Mouse (Mus musculus) CH12.LX (cell line): ENCODE measurements around the gene Dglucy. TPM values are rescaled to one million over a fixed set of nuclear protein-coding genes. Genes with fewer than 3 reads are reported as not detected.

ENCODE experiments used
- DNase-seq: peaks from one replicate; pipeline ENCODE4 v3.0.0-alpha.2; 2013; ENCODE audit errors: extremely low read depth
- H3K27ac ChIP-seq: 2 replicates; pipeline ENCODE4 v1.5.1; 2012; ENCODE audit warnings: low read depth, mild to moderate bottlenecking, control low read depth, moderate library complexity; ENCODE audit not compliant: insufficient read depth
- H3K27me3 ChIP-seq: replicated peaks from 2 replicates; pipeline ENCODE3; 2012; ENCODE audit warnings: inconsistent platforms
- H3K36me3 ChIP-seq, 2 experiments: replicated peaks in 1 of 2; 2 replicates each; pipeline versions ENCODE3 to v1.6.1; 2012; ENCODE audit warnings: inconsistent platforms in 1 of 2, low read length in 1 of 2, mild to moderate bottlenecking in 1 of 2, mixed read lengths in 1 of 2, moderate library complexity in 1 of 2; ENCODE audit not compliant: control insufficient read depth in 1 of 2, insufficient read depth in 1 of 2
- H3K4me1 ChIP-seq, 2 experiments: 2 replicates each; pipeline ENCODE4 v1.6.1; 2012; ENCODE audit warnings: inconsistent platforms in 1 of 2, moderate library complexity in 1 of 2; ENCODE audit not compliant: insufficient read depth in 2 of 2, control insufficient read depth in 1 of 2
- H3K4me2 ChIP-seq: 2 replicates; pipeline ENCODE4 v1.6.1; 2012; ENCODE audit warnings: low read depth, mild to moderate bottlenecking, control low read depth; ENCODE audit not compliant: poor library complexity, insufficient read depth, severe bottlenecking
- H3K4me3 ChIP-seq, 3 experiments: fragments of 150-350 bp in 1 of 3; sonication (generic) in 1 of 3; replicated peaks in 1 of 3; 2 replicates each; pipeline versions ENCODE3 to v1.5.1; 2011 to 2012; ENCODE audit warnings: low read depth in 2 of 3, low read length in 2 of 3, mild to moderate bottlenecking in 2 of 3, moderate library complexity in 2 of 3, control low read depth in 1 of 3, improper control_type of control experiment in 1 of 3, inconsistent platforms in 1 of 3, mixed read lengths in 1 of 3; ENCODE audit not compliant: poor library complexity in 1 of 3
- H3K79me2 ChIP-seq: replicated peaks from 2 replicates; pipeline ENCODE4 v1.6.1; 2012; ENCODE audit warnings: mild to moderate bottlenecking, moderate library complexity; ENCODE audit not compliant: control insufficient read depth, poor library complexity, insufficient read depth, severe bottlenecking; ENCODE audit errors: extremely low read depth
- H3K9ac ChIP-seq: 2 replicates; pipeline ENCODE4 v1.6.1; 2012; ENCODE audit warnings: low read depth, mild to moderate bottlenecking, control low read depth, moderate library complexity; ENCODE audit not compliant: insufficient read depth
- H3K9me3 ChIP-seq: replicated peaks from 2 replicates; pipeline ENCODE3; 2012; ENCODE audit warnings: low read length, inconsistent platforms, mixed read lengths
- BHLHE40 ChIP-seq: IDR thresholded peaks from 2 replicates; pipeline ENCODE4 v1.6.1; 2011; ENCODE audit warnings: mild to moderate bottlenecking, low read depth, low read length, improper control_type of control experiment
- CHD1 ChIP-seq: IDR thresholded peaks from 2 replicates; pipeline ENCODE4 v1.6.1; 2012; ENCODE audit warnings: low read depth, low read length, improper control_type of control experiment, inconsistent platforms
- CHD2 ChIP-seq: IDR thresholded peaks from 2 replicates; pipeline ENCODE4 v1.6.1; 2011; ENCODE audit warnings: low read length, improper control_type of control experiment
- CTCF ChIP-seq, 2 experiments: IDR thresholded peaks in 1 of 2; conservative IDR thresholded peaks in 1 of 2; 2 replicates each; pipeline ENCODE4 v1.5.1; 2011 to 2012; ENCODE audit warnings: low read depth in 2 of 2, low read length in 2 of 2, improper control_type of control experiment in 1 of 2, inconsistent platforms in 1 of 2, mild to moderate bottlenecking in 1 of 2, moderate library complexity in 1 of 2
- EP300 ChIP-seq: IDR thresholded peaks from 2 replicates; pipeline ENCODE4 v1.6.1; 2011; ENCODE audit warnings: low read length, improper control_type of control experiment
- ETS1 ChIP-seq: conservative IDR thresholded peaks from 2 replicates; pipeline ENCODE4 v1.6.1; 2012; ENCODE audit warnings: low read depth, mild to moderate bottlenecking, inconsistent platforms, low read length, improper control_type of control experiment, moderate library complexity
- HCFC1 ChIP-seq: IDR thresholded peaks from 2 replicates; pipeline ENCODE4 v1.6.1; 2012; ENCODE audit warnings: low read depth, mild to moderate bottlenecking, inconsistent platforms, low read length, improper control_type of control experiment
- IRF4 ChIP-seq: IDR thresholded peaks from 2 replicates; pipeline ENCODE4 v1.6.1; 2014; ENCODE audit warnings: low read depth, mild to moderate bottlenecking, inconsistent platforms, low read length, improper control_type of control experiment
- JUN ChIP-seq: IDR thresholded peaks from 2 replicates; pipeline ENCODE4 v1.6.1; 2011; ENCODE audit warnings: low read depth, mild to moderate bottlenecking, low read length, improper control_type of control experiment, moderate library complexity; ENCODE audit not compliant: insufficient read depth
- KAT2A ChIP-seq: IDR thresholded peaks from 2 replicates; pipeline ENCODE4 v1.6.1; 2012; ENCODE audit warnings: low read length, improper control_type of control experiment, inconsistent platforms; ENCODE audit not compliant: insufficient replicate concordance
- MAFK ChIP-seq: IDR thresholded peaks from 2 replicates; pipeline ENCODE4 v1.6.1; 2011; ENCODE audit warnings: low read length, improper control_type of control experiment; ENCODE audit not compliant: insufficient replicate concordance
- MAZ ChIP-seq: IDR thresholded peaks from 2 replicates; pipeline ENCODE4 v1.6.1; 2012; ENCODE audit warnings: low read depth, mild to moderate bottlenecking, inconsistent platforms, low read length, improper control_type of control experiment, moderate library complexity
- MEF2A ChIP-seq: IDR thresholded peaks from 2 replicates; pipeline ENCODE4 v1.6.1; 2014; ENCODE audit warnings: low read depth, mild to moderate bottlenecking, inconsistent platforms, low read length, improper control_type of control experiment, borderline replicate concordance
- MXI1 ChIP-seq: IDR thresholded peaks from 2 replicates; pipeline ENCODE4 v1.6.1; 2011; ENCODE audit warnings: mild to moderate bottlenecking, low read depth, low read length, improper control_type of control experiment
- MYC ChIP-seq: IDR thresholded peaks from 2 replicates; pipeline ENCODE4 v1.6.1; 2011; ENCODE audit warnings: low read depth, mild to moderate bottlenecking, improper control_type of control experiment, low read length
- NELFE ChIP-seq: IDR thresholded peaks from 2 replicates; pipeline ENCODE4 v1.6.1; 2011; ENCODE audit warnings: low read depth, low read length, improper control_type of control experiment
- POLR2A ChIP-seq: IDR thresholded peaks from 2 replicates; pipeline ENCODE4 v1.6.1; 2011; ENCODE audit warnings: low read depth, mild to moderate bottlenecking, improper control_type of control experiment, low read length
- POLR2AphosphoS2 ChIP-seq: IDR thresholded peaks from 2 replicates; pipeline ENCODE4 v1.6.1; 2011; ENCODE audit warnings: low read depth, low read length, improper control_type of control experiment
- RAD21 ChIP-seq: IDR thresholded peaks from 2 replicates; pipeline ENCODE4 v1.6.1; 2011; ENCODE audit warnings: low read depth, mild to moderate bottlenecking, low read length, improper control_type of control experiment, moderate library complexity
- SIN3A ChIP-seq: IDR thresholded peaks from 2 replicates; pipeline ENCODE4 v1.6.1; 2012; ENCODE audit warnings: low read length, improper control_type of control experiment, inconsistent platforms
- SMC3 ChIP-seq: IDR thresholded peaks from 2 replicates; pipeline ENCODE4 v1.6.1; 2011; ENCODE audit warnings: low read depth, low read length, improper control_type of control experiment
- TBP ChIP-seq: conservative IDR thresholded peaks from 2 replicates; pipeline ENCODE4 v1.6.1; 2011; ENCODE audit warnings: low read depth, low read length, improper control_type of control experiment
- TCF12 ChIP-seq: IDR thresholded peaks from 2 replicates; pipeline ENCODE4 v1.6.1; 2014; ENCODE audit warnings: low read depth, mild to moderate bottlenecking, inconsistent platforms, low read length, improper control_type of control experiment
- ZC3H11A ChIP-seq: IDR thresholded peaks from 2 replicates; pipeline ENCODE4 v1.6.1; 2012; ENCODE audit warnings: low read depth, mild to moderate bottlenecking, inconsistent platforms, low read length, improper control_type of control experiment
- ZKSCAN1 ChIP-seq: IDR thresholded peaks from 2 replicates; pipeline ENCODE4 v1.6.1; 2012; ENCODE audit warnings: low read depth, inconsistent platforms, low read length, improper control_type of control experiment, borderline replicate concordance
- ZMIZ1 ChIP-seq: IDR thresholded peaks from 2 replicates; pipeline ENCODE4 v1.6.1; 2012; ENCODE audit warnings: low read depth, mild to moderate bottlenecking, inconsistent platforms, low read length, improper control_type of control experiment
- dilution Hi-C: fragments of 300-500 bp; cut with MboI; formaldehyde crosslinking; loops from 2 replicates; pipeline ENCODE4 v1.14.3; 2020; ENCODE audit warnings: low sequenced_read_pairs; ENCODE audit not compliant: extremely low pct_unique_long_range_greater_than_20kb, extremely low pct_ligation_motif_present
- in situ Hi-C: fragments of 300-500 bp; cut with MboI; formaldehyde crosslinking; loops from 3 replicates; pipeline ENCODE4 v1.14.3; 2019; ENCODE audit warnings: low sequenced_read_pairs, low pct_ligation_motif_present, low pct_unique_long_range_greater_than_20kb, mixed read lengths
- polyA plus RNA-seq: library from polyadenylated mRNA; unstranded; fragments of >175 nt; gene quantifications from 2 replicates; pipeline ENCODE4 v1.2.1, GENCODE M21; 2012; ENCODE audit warnings: low read depth; ENCODE audit not compliant: insufficient read length
- total RNA-seq, 2 experiments: library from RNA; depleted of rRNA; stranded (reverse); fragments of 300-350 nt in 1 of 2; fragments of >200 nt in 1 of 2; gene quantifications; 2 replicates each; pipeline ENCODE4 v1.2.3; 2012 to 2014

The Dglucy gene
- total and polyA plus RNA-seq, 3 experiments, result 5.5 to 20.6 (median 10.1) TPM

GRCm38 (mm10) chr12:100813901-100814300 is 35.0 kb downstream of the Dglucy start:
- Histone ChIP-seq H3K9me3 (no peaks in the 10 kb centered on the region), H3K4me3 (no peak overlapping the region), H3K27ac (no peak overlapping the region), H3K27me3 (no peaks in the 10 kb centered on the region), H3K4me2 (no peak overlapping the region), H3K4me1 (0 out of 4 replicates have a peak, but pooled peaks cover 0 to 2% of the 10 kb centered on the region in 2 experiments), H3K36me3 (peaks cover under 1 to 2% of the 10 kb centered on the region in 2 experiments), H3K79me2 (no peaks in the 10 kb centered on the region), H3K9ac (no peak overlapping the region)
- no peak for TF ChIP-seq MXI1
- no peak for TF ChIP-seq MYC
- TF ChIP-seq CHD2, result no peak
- TF ChIP-seq SMC3, result no peak
- TF ChIP-seq ZC3H11A, result no peak
- no peak for TF ChIP-seq POLR2A
- TF ChIP-seq MAZ, result no peak
- no peak for TF ChIP-seq TCF12
- no peak for TF ChIP-seq ETS1
- in situ Hi-C loops (no loop called here), dilution Hi-C loops (no loop called here)
- no peak for DNase-seq

GRCm38 (mm10) chr12:100814671-100815070 is 35.8 kb downstream of the Dglucy start:
- Histone ChIP-seq H3K4me1 (peaks cover 2% of the 10 kb centered on the region in 2 experiments; a peak in 2 of 4 replicates), H3K36me3 (peaks cover 2 to 3% of the 10 kb centered on the region in 2 experiments), H3K27me3 (no peaks in the 10 kb centered on the region), H3K4me2 (no peak overlapping the region), H3K9ac (no peak overlapping the region), H3K9me3 (no peaks in the 10 kb centered on the region), H3K27ac (no peak overlapping the region), H3K79me2 (no peaks in the 10 kb centered on the region), H3K4me3 (no peak overlapping the region)
- in situ Hi-C loops (no loop called here), dilution Hi-C loops (no loop called here)
- TF ChIP-seq ZKSCAN1, result no peak
- no peak for TF ChIP-seq MEF2A
- no peak for TF ChIP-seq MYC
- TF ChIP-seq KAT2A, result no peak
- TF ChIP-seq POLR2A, result no peak
- no peak for TF ChIP-seq CTCF (conservative IDR thresholded peaks at IDR 0.05 in 1 of 2, IDR thresholded peaks at IDR 0.05 in 1 of 2; ENCODE audit: low read depth in 2 of 2, low read length in 2 of 2)
- no peak for TF ChIP-seq TBP
- no peak for TF ChIP-seq MAFK
- TF ChIP-seq MXI1, result no peak
- TF ChIP-seq RAD21, result no peak
- DNase-seq, result no peak

GRCm38 (mm10) chr12:100816906-100817305 is 38.0 kb downstream of the Dglucy start:
- TF ChIP-seq CHD1, result no peak
- no peak for TF ChIP-seq POLR2AphosphoS2
- TF ChIP-seq TCF12, result no peak
- TF ChIP-seq IRF4, result no peak
- no peak for TF ChIP-seq SIN3A
- no peak for TF ChIP-seq BHLHE40
- no peak for TF ChIP-seq HCFC1
- no peak for TF ChIP-seq MAFK
- TF ChIP-seq RAD21, result no peak
- no peak for TF ChIP-seq CTCF (conservative IDR thresholded peaks at IDR 0.05 in 1 of 2, IDR thresholded peaks at IDR 0.05 in 1 of 2; ENCODE audit: low read depth in 2 of 2, low read length in 2 of 2)
- TF ChIP-seq ZMIZ1, result no peak
- TF ChIP-seq KAT2A, result no peak
- no peak for TF ChIP-seq ZC3H11A
- TF ChIP-seq NELFE, result no peak
- TF ChIP-seq MYC, result no peak
- no peak for TF ChIP-seq JUN
- no peak for TF ChIP-seq EP300
- in situ Hi-C loops, result no loop called here
- no peaks in the 10 kb centered on the region for H3K9me3 ChIP-seq

More at GRCm38 (mm10) chr12:100816906-100817305, 38.0 kb downstream of the Dglucy start:
- H3K79me2 ChIP-seq, result no peaks in the 10 kb centered on the region
- H3K36me3 ChIP-seq, result peaks cover 0 to 3% of the 10 kb centered on the region in 2 experiments
- peaks cover 2 to 8% of the 10 kb centered on the region in 2 experiments; a peak in 2 of 4 replicates for H3K4me1 ChIP-seq
- no peaks in the 10 kb centered on the region for H3K27me3 ChIP-seq
- H3K4me2 ChIP-seq, result no peak overlapping the region
- no peak overlapping the region for H3K27ac ChIP-seq
- H3K4me3 ChIP-seq, result no peak overlapping the region
- dilution Hi-C loops, result no loop called here
- no peak overlapping the region for H3K9ac ChIP-seq
- no peak for DNase-seq
